Mouse (Mus musculus): ENCODE results near the gene Kcnq2.

- TF ChIP-seq EP300 (optimal IDR thresholded peaks at IDR 0.05) (no peak), CTCF (IDR thresholded peaks at IDR 0.05; ENCODE audit: low read depth) (peak; percentile 65)
These were observed 18.7 kb upstream of the Kcnq2 start for GRCm38 (mm10) chr2:181153837-181154236.

Data from stomach, postnatal 0 days (tissue).